Mouse (Mus musculus) olfactory bulb, adult 2 months (tissue): Measurements from ENCODE around the gene Mon2.

Source experiments
- CTCF ChIP-seq: fragments of 200-500 bp; IDR thresholded peaks from 2 replicates; pipeline ENCODE4 v1.5.1; 2012; ENCODE audit warnings: low read depth, mild to moderate bottlenecking, low read length, moderate library complexity; ENCODE audit not compliant: insufficient read depth
- POLR2A ChIP-seq: fragments of 200-500 bp; IDR thresholded peaks from 2 replicates; pipeline ENCODE4 v1.6.1; 2012; ENCODE audit warnings: mild to moderate bottlenecking, low read depth, low read length, moderate library complexity; ENCODE audit not compliant: insufficient read depth

DNA sequence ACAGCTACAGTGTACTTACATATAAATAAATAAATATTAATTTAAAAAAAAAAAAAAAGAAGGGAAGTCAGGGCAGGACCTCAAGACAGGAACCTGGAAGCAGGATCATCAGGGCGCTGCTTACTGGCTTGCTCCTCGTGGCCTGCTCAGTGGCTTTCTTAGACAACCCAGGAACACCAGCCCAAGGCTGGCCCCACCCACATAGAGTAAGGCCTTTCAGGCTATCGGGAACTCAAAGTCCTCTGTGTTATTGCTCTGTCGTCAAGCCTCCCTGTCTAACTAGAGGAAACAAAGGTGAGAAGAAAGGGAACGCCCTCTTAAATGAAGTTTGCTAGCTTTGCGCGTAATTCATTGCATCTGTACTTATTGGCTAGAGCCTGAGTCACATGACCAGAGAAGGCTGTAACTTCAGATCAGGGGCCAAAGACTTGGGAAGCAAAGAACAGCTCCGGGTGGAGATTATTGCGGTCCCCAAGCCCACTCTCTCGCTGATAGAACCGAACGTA lies 13.2 kb upstream of the Mon2 start:
- TF ChIP-seq CTCF: no peak
- TF ChIP-seq POLR2A: no peak
